Mouse (Mus musculus): Measurements from ENCODE around the gene Dusp23. TPM values are rescaled to one million over a fixed set of nuclear protein-coding genes. Genes with fewer than 3 reads are reported as not detected.

Dusp23 gene
- polyA plus RNA-seq, 1 experiment = not detected

- H3K9me3 ChIP-seq (ENCODE audit: control insufficient read depth, low read length) = no peaks in the 10 kb centered on the region
- H3K27me3 ChIP-seq (ENCODE audit: control insufficient read depth) = peaks cover 13% of the 10 kb centered on the region
- H3K4me3 ChIP-seq (replicated peaks) = no peak overlapping the region
- no peaks in the 10 kb centered on the region for H3K36me3 ChIP-seq (ENCODE audit: control insufficient read depth)
- H3K4me1 ChIP-seq (ENCODE audit: control insufficient read depth) = no peaks in the 10 kb centered on the region
- TF ChIP-seq GATA1 (IDR thresholded peaks at IDR 0.05; ENCODE audit: low read length) = no peak
- TF ChIP-seq TAL1 (IDR thresholded peaks at IDR 0.05; ENCODE audit: low read length) = no peak
These were observed 46.9 kb downstream of the Dusp23 start for GRCm38 (mm10) chr1:172585612-172586567.

DNA sequence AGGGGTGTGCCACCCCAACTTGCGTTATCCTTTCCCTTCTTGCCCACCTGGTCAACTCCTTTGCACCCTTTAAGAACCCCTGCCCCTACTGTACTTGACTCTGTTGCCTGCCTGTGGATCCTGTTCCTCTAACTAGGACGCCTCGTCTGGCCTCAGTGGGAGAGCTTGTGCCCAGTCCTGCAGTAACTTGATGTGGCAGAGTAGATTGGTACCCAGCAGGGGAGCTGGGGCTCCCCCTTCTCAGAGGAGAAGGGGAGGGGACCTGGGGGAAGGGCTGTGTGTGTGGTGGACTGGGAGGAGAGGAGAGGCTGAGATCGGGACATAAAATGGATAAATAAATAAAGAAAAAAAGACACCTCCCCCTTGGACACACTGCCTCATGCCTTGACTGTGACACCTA is 47.7 kb downstream of the Dusp23 start:
- Histone ChIP-seq H3K36me3 (ENCODE audit: control insufficient read depth) (no peaks in the 10 kb centered on the region), H3K4me1 (ENCODE audit: control insufficient read depth) (no peaks in the 10 kb centered on the region), H3K9me3 (ENCODE audit: control insufficient read depth, low read length) (no peaks in the 10 kb centered on the region), H3K27me3 (ENCODE audit: control insufficient read depth) (peaks cover 13% of the 10 kb centered on the region), H3K4me3 (replicated peaks) (no peak overlapping the region)
- TF ChIP-seq GATA1 (IDR thresholded peaks at IDR 0.05; ENCODE audit: low read length) (no peak), TAL1 (IDR thresholded peaks at IDR 0.05; ENCODE audit: low read length) (no peak)

DNA sequence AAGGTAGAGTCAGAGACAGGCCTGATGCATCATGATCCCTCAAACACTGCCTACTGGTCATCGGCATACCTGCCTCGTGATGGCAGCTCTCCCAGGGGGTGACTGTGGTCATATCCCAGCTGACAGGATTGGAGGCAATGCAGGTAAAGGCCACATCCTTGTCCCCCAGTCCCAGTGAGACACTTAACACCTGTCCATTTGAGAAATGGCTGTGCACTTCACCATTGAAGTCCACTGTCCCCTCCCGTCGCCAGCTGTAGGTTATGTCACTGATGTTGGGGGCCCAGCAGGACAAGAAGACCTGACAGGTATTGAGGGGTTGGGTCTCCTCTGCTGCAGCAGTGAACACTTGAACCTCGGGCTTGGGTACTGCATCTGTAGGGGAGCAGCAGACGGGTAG is 48.5 kb downstream of the Dusp23 start:
- H3K9me3 ChIP-seq (ENCODE audit: control insufficient read depth, low read length) = no peaks in the 10 kb centered on the region
- peaks cover 13% of the 10 kb centered on the region for H3K27me3 ChIP-seq (ENCODE audit: control insufficient read depth)
- H3K4me3 ChIP-seq (replicated peaks) = no peak overlapping the region
- H3K36me3 ChIP-seq (ENCODE audit: control insufficient read depth) = no peaks in the 10 kb centered on the region
- TF ChIP-seq TAL1 (IDR thresholded peaks at IDR 0.05; ENCODE audit: low read length) (no peak), GATA1 (IDR thresholded peaks at IDR 0.05; ENCODE audit: low read length) (no peak)
- H3K4me1 ChIP-seq (ENCODE audit: control insufficient read depth) = no peaks in the 10 kb centered on the region

DNA sequence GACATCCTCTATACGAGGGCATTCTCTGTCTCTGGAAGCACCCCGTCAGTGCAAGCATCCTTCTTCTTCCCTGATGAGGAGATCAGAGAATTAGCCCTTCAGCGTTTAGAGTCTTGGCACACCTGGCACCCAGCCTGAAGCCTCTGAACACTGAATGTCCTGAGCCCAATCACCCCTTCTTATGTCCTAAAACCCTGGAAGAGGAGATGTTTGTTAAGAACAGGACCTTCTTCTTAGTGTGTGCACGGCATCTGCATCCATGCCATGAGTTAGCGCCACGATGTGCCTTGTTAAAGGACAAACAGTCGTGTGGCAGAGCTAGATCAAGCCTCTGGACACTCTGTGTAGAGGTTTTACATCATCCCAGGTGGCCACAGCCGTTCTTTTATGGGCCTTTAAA is 50.3 kb downstream of the Dusp23 start:
- Histone ChIP-seq H3K27me3 (ENCODE audit: control insufficient read depth) (peaks cover 13% of the 10 kb centered on the region), H3K4me3 (replicated peaks) (no peak overlapping the region), H3K9me3 (ENCODE audit: control insufficient read depth, low read length) (no peaks in the 10 kb centered on the region), H3K36me3 (ENCODE audit: control insufficient read depth) (no peaks in the 10 kb centered on the region), H3K4me1 (ENCODE audit: control insufficient read depth) (no peaks in the 10 kb centered on the region)
- TF ChIP-seq GATA1 (IDR thresholded peaks at IDR 0.05; ENCODE audit: low read length) (no peak), TAL1 (IDR thresholded peaks at IDR 0.05; ENCODE audit: low read length) (no peak)

Other genes starting within 250 kb of the Dusp23 start
- not detected in 2 replicates for gene Slamf9, start 157.6 kb downstream of the Dusp23 start, polyA plus RNA-seq (2012)
- gene Igsf9, start 151.2 kb downstream of the Dusp23 start, polyA plus RNA-seq (2012) = not detected in 2 replicates
- gene Tagln2, start 132.9 kb downstream of the Dusp23 start, polyA plus RNA-seq (2012) = 2.6 and 2.9 TPM in 2 replicates
- gene Cfap45, start 112.2 kb downstream of the Dusp23 start, polyA plus RNA-seq (2012) = 0.02 TPM in 1 of 2 replicates, not detected in the other
- not detected in 2 replicates for gene Vsig8, start 77.0 kb downstream of the Dusp23 start, polyA plus RNA-seq (2012)
- not detected in 2 replicates for gene Slamf8, start 42.4 kb downstream of the Dusp23 start, polyA plus RNA-seq (2012)
- gene Fcrl6, start 30.4 kb downstream of the Dusp23 start, polyA plus RNA-seq (2012) = not detected in 2 replicates
- not detected in 2 replicates for gene Crp, start 65.1 kb upstream of the Dusp23 start, polyA plus RNA-seq (2012)

Data from erythroblast, embryonic 14.5 days (primary cell).